Mouse (Mus musculus) brain, embryonic 14.5 days (tissue): ENCODE results near the gene Abcd2.

Experiments
- CTCF ChIP-seq: fragments of 200-500 bp; IDR thresholded peaks from 2 replicates; pipeline ENCODE4 v1.5.1; 2012; ENCODE audit warnings: inconsistent platforms, mild to moderate bottlenecking, moderate library complexity, borderline replicate concordance; ENCODE audit not compliant: insufficient read depth, insufficient read length; ENCODE audit errors: extremely low read depth
- POLR2A ChIP-seq: fragments of 200-500 bp; IDR thresholded peaks from 2 replicates; pipeline ENCODE4 v1.6.1; 2012; ENCODE audit warnings: mild to moderate bottlenecking, inconsistent platforms, borderline replicate concordance; ENCODE audit not compliant: poor library complexity, insufficient read depth, insufficient read length, severe bottlenecking; ENCODE audit errors: extremely low read depth

- TF ChIP-seq CTCF (no peak), POLR2A (no peak)
Measured at GRCm38 (mm10) chr15:91163454-91163853, 28.1 kb downstream of the Abcd2 start.
